Mouse (Mus musculus) G1E (cell line): ENCODE results near the gene Lrrfip1. TPM values are rescaled to one million over a fixed set of nuclear protein-coding genes. Genes with fewer than 3 reads are reported as not detected.

Source experiments
- ATAC-seq: 2 replicates; pipeline ENCODE4 v1.8.0; 2016; ENCODE audit warnings: mild to moderate bottlenecking; ENCODE audit not compliant: insufficient number of reproducible peaks, poor library complexity, low FRiP score, severe bottlenecking; ENCODE audit errors: extremely low read depth
- DNase-seq: peaks from one replicate; pipeline ENCODE4 v3.0.0; 2012; ENCODE audit warnings: low spot score
- H3K27me3 ChIP-seq: 2 replicates; pipeline ENCODE4 v1.6.1; 2012; ENCODE audit warnings: mild to moderate bottlenecking, low read length, inconsistent platforms; ENCODE audit not compliant: insufficient read depth
- H3K36me3 ChIP-seq: replicated peaks from 2 replicates; pipeline ENCODE3; 2012; ENCODE audit warnings: mild to moderate bottlenecking, inconsistent platforms
- H3K4me1 ChIP-seq: 2 replicates; pipeline ENCODE4 v1.6.1; 2012; ENCODE audit warnings: low read depth, low read length, inconsistent platforms, mixed read lengths; ENCODE audit not compliant: insufficient read depth
- H3K4me3 ChIP-seq: 2 replicates; pipeline ENCODE4 v1.5.1; 2012; ENCODE audit warnings: low read depth, mild to moderate bottlenecking, inconsistent platforms, low read length, moderate library complexity, mixed read lengths
- H3K9me3 ChIP-seq: replicated peaks from 2 replicates; pipeline ENCODE4 v1.6.1; 2012; ENCODE audit warnings: inconsistent platforms
- CTCF ChIP-seq: IDR thresholded peaks from 2 replicates; pipeline ENCODE4 v1.5.1; 2012; ENCODE audit warnings: low read depth, low read length, inconsistent platforms, mixed read lengths
- GATA1 ChIP-seq: IDR thresholded peaks from 2 replicates; pipeline ENCODE4 v1.6.1; 2012; ENCODE audit warnings: borderline replicate concordance, low read length, inconsistent platforms, mixed read lengths
- GATA2 ChIP-seq: IDR thresholded peaks from 2 replicates; pipeline ENCODE4 v1.6.1; 2012; ENCODE audit warnings: low read depth, low read length, inconsistent platforms, borderline replicate concordance
- POLR2AphosphoS5 ChIP-seq: IDR thresholded peaks from 2 replicates; pipeline ENCODE4 v1.6.1; 2012; ENCODE audit warnings: low read depth, low read length, inconsistent platforms; ENCODE audit not compliant: insufficient replicate concordance
- TAL1 ChIP-seq: conservative IDR thresholded peaks from 2 replicates; pipeline ENCODE4 v1.6.1; 2012; ENCODE audit warnings: low read depth, low read length, inconsistent platforms, mixed read lengths
- polyA plus RNA-seq: library from polyadenylated mRNA; stranded (reverse); fragments of >175 nt; gene quantifications from 2 replicates; pipeline ENCODE4 v1.2.3, GENCODE M21; 2012
- total RNA-seq, 2 experiments: library from RNA; stranded (forward) in 1 of 2; stranded (reverse) in 1 of 2; fragments of 200-1000 nt in 1 of 2; fragments of >200 nt in 1 of 2; fragmentation: Nextera tagmentation in 1 of 2; gene quantifications; 2 replicates each; pipeline ENCODE4 v1.2.3; 2014 to 2017

Gene Lrrfip1
- total and polyA plus RNA-seq, 3 experiments: 0.22 TPM; not detected in 2

DNA sequence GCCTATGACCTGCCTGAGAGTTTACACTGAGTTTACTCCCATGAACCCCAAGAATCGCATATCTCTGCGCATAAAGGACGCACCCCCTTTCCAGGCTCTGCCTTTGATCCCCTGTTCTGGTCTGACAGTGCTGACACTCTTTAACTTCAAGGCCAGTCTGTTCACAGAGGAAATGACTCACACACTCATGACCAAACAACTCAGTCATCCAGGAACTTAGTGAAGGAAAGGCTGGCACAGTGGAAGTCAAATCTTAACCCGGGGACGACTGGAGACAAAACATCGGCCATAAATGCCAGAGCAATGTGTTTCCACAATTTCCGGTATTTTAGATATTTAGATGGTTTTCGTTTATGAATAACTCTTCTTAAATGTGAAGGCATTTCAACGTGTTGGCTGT lies 25.4 kb downstream of the Lrrfip1 start:
- TF ChIP-seq POLR2AphosphoS5 (no peak), GATA2 (no peak), TAL1 (no peak), CTCF (no peak), GATA1 (no peak)
- Histone ChIP-seq H3K36me3 (no peaks in the 10 kb centered on the region), H3K9me3 (peaks cover 69% of the 10 kb centered on the region), H3K4me3 (no peak overlapping the region), H3K4me1 (no peaks in the 10 kb centered on the region), H3K27me3 (no peaks in the 10 kb centered on the region)
- DNase-seq (no peak), ATAC-seq (no peak)

GRCm38 (mm10) chr1:91024464-91024863 lies 25.9 kb downstream of the Lrrfip1 start:
- no peak for ATAC-seq
- no peaks in the 10 kb centered on the region for H3K36me3 ChIP-seq
- no peaks in the 10 kb centered on the region for H3K27me3 ChIP-seq
- no peak for TF ChIP-seq GATA1
- no peak for TF ChIP-seq TAL1
- TF ChIP-seq CTCF: no peak
- TF ChIP-seq POLR2AphosphoS5: no peak
- TF ChIP-seq GATA2: no peak
- DNase-seq: no peak
- no peak overlapping the region for H3K4me3 ChIP-seq
- H3K4me1 ChIP-seq: no peaks in the 10 kb centered on the region
- H3K9me3 ChIP-seq: peaks cover 64% of the 10 kb centered on the region

DNA sequence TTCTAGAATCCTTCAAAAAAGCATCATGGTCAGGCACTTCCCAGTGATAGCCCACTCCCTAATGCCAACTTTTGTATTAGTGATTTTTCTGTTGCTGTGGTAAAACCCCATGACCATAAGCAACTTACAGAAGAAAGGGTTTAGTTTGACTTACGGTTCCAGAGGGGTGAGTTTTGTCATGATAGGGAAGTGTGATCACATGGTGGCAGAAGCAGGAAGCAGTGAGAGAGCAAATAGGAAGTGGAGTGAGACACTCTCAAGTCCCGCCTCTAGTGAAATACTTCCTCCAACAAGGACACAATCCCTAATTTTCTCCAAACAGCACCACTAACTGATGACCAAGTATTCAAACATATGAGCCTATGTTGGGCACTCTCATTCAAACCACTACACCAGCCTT lies 28.4 kb downstream of the Lrrfip1 start:
- ATAC-seq (no peak), DNase-seq (no peak)
- TF ChIP-seq TAL1 (no peak), POLR2AphosphoS5 (no peak), GATA1 (no peak), CTCF (no peak), GATA2 (no peak)
- Histone ChIP-seq H3K27me3 (no peaks in the 10 kb centered on the region), H3K9me3 (peaks cover 66% of the 10 kb centered on the region), H3K36me3 (no peaks in the 10 kb centered on the region), H3K4me1 (no peaks in the 10 kb centered on the region), H3K4me3 (no peak overlapping the region)

DNA sequence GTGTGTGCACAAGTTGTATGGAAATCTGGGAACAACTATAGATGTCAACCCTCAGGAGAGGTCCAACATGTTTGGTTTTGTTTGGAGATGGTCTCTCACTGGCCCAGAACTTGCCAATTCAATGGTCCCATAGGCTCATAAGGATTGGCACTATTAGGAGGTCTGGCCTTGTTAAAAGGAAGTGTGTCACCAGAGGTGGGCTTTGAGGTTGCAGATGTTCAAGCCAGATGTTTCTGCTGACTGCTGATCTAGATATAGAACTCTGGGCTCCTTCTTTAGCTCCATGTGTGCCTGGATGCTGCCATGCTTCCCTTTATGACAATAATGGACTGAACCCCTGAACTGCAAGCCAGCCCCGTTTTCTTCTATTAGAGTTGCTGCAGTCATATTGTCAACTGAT lies 31.8 kb downstream of the Lrrfip1 start:
- ATAC-seq (no peak), DNase-seq (no peak)
- no peak overlapping the region for H3K4me3 ChIP-seq
- H3K4me1 ChIP-seq: no peaks in the 10 kb centered on the region
- no peaks in the 10 kb centered on the region for H3K36me3 ChIP-seq
- TF ChIP-seq TAL1 (no peak), CTCF (no peak), GATA1 (no peak), POLR2AphosphoS5 (no peak), GATA2 (no peak)
- H3K9me3 ChIP-seq: peaks cover 62% of the 10 kb centered on the region
- no peaks in the 10 kb centered on the region for H3K27me3 ChIP-seq

GRCm38 (mm10) chr1:91031547-91031946 lies 33.0 kb downstream of the Lrrfip1 start:
- DNase-seq: no peak
- no peaks in the 10 kb centered on the region for H3K4me1 ChIP-seq
- H3K36me3 ChIP-seq: no peaks in the 10 kb centered on the region
- peaks cover 58% of the 10 kb centered on the region for H3K9me3 ChIP-seq
- H3K27me3 ChIP-seq: no peaks in the 10 kb centered on the region
- no peak overlapping the region for H3K4me3 ChIP-seq
- TF ChIP-seq TAL1 (no peak), GATA1 (no peak), POLR2AphosphoS5 (no peak), CTCF (no peak), GATA2 (no peak)
- ATAC-seq: no peak

DNA sequence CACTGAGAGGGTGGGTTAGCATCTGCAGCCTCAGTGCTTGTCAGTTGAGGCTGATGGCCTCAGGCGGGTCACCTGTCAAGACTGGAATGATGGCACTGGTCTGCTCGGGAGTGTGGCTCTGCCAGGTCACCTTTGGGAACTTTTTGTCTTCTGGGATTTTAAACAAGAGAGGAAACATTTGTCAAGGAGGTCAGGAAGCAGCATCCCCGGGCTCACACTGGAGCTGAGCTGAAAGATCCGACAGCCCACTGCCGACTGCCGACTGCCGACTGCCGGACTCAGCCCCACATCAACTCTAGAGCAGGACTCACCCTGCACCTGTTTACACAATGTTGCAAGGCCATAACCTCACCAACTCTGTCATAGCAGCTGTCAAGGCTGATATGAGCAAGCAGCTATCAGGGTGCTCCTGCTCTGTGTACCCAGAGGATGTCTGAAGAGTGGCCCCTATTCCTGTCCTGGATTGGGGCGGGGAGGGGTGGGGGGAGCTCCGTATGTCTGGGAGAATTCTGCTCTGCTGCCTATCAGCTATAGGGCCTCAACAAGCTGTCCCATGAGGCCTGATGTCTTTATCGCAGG lies 33.9 kb downstream of the Lrrfip1 start:
- H3K36me3 ChIP-seq: no peaks in the 10 kb centered on the region
- H3K4me3 ChIP-seq: no peak overlapping the region
- peaks cover 59% of the 10 kb centered on the region for H3K9me3 ChIP-seq
- DNase-seq (no peak), ATAC-seq (no peak)
- H3K27me3 ChIP-seq: no peaks in the 10 kb centered on the region
- TF ChIP-seq GATA2 (no peak), CTCF (no peak)
- no peaks in the 10 kb centered on the region for H3K4me1 ChIP-seq
